Mouse (Mus musculus): ENCODE measurements around the gene 1700034J05Rik. TPM values are rescaled to one million over a fixed set of nuclear protein-coding genes. Genes with fewer than 3 reads are reported as not detected.

Gene 1700034J05Rik
- polyA plus RNA-seq, 1 experiment from 2014 or later: 0.54 TPM

GRCm38 (mm10) chr6:146901929-146902328 lies 52.3 kb downstream of the 1700034J05Rik start:
- no peaks in the 10 kb centered on the region for H3K9me3 ChIP-seq (ENCODE audit: control insufficient read depth, low read depth, low read length)
- no peak overlapping the region for H3K27ac ChIP-seq (ENCODE audit: low read length)
- WGBS: 87% methylated on average over 4 of the region's 4 CpGs
- no peak overlapping the region for H3K4me3 ChIP-seq (ENCODE audit: low read depth, low read length)
- no peak overlapping the region for H3K9ac ChIP-seq (replicated peaks; ENCODE audit: low read depth, low read length)
- ATAC-seq (ENCODE audit: insufficient number of reproducible peaks, insufficient read depth, low FRiP score, low read depth): no peak
- H3K4me2 ChIP-seq (replicated peaks; ENCODE audit: low read depth, low read length): no peak overlapping the region
- no peaks in the 10 kb centered on the region for H3K36me3 ChIP-seq (ENCODE audit: control insufficient read depth, insufficient read depth, low read length)
- H3K27me3 ChIP-seq (ENCODE audit: control insufficient read depth, insufficient read depth, low read length): no peaks in the 10 kb centered on the region
- H3K4me1 ChIP-seq (ENCODE audit: control insufficient read depth, insufficient read depth, low read length): peaks cover 5% of the 10 kb centered on the region; the same call in 1 of the 2 replicates

Other genes starting within 250 kb of the 1700034J05Rik start
- 25.0 and 27.6 TPM in 2 replicates for gene Stk38l, start 229.4 kb downstream of the 1700034J05Rik start, polyA plus RNA-seq (2014; fragmentation: Nextera tagmentation; extraction: Ambion mirVana)
- 7.1 and 8.5 TPM in 2 replicates for gene Arntl2, start 158.4 kb downstream of the 1700034J05Rik start, polyA plus RNA-seq (2014; fragmentation: Nextera tagmentation; extraction: Ambion mirVana)
- not detected in 2 replicates for gene Smco2, start 104.3 kb downstream of the 1700034J05Rik start, polyA plus RNA-seq (2014; fragmentation: Nextera tagmentation; extraction: Ambion mirVana)
- 41.9 and 52.1 TPM in 2 replicates for gene Ppfibp1, start 65.9 kb downstream of the 1700034J05Rik start, polyA plus RNA-seq (2014; fragmentation: Nextera tagmentation; extraction: Ambion mirVana)
- gene Rep15, start 78.2 kb upstream of the 1700034J05Rik start, polyA plus RNA-seq (2014; fragmentation: Nextera tagmentation; extraction: Ambion mirVana): 2.0 and 2.5 TPM in 2 replicates
- 123 and 125 TPM in 2 replicates for gene Mrps35, start 88.3 kb upstream of the 1700034J05Rik start, polyA plus RNA-seq (2014; fragmentation: Nextera tagmentation; extraction: Ambion mirVana)
- gene Mansc4, start 132.6 kb upstream of the 1700034J05Rik start, polyA plus RNA-seq (2014; fragmentation: Nextera tagmentation; extraction: Ambion mirVana): 4.4 and 5.0 TPM in 2 replicates
- 11.1 and 13.2 TPM in 2 replicates for gene Klhl42, start 137.0 kb upstream of the 1700034J05Rik start, polyA plus RNA-seq (2014; fragmentation: Nextera tagmentation; extraction: Ambion mirVana)